11 mouse cellular contexts compared by ENCODE assay signal in genomic region chr9:112070961-112071360, GRCm38 (mm10).
DNase-seq lines count a peak whose midpoint lies in the region; ATAC-seq and TF ChIP-seq lines count a peak whose summit lies in the region.
"Had no signal": no experiment of that assay in that cellular context is flagged by ENCODE, and none has a peak within 500 bp of the region (broad histone marks: within the 10 kb centered on the region; RNA-seq: fewer than 3 reads in every experiment).

No protein-coding gene starts in this region.

- peak overlapping the region; percentile 83 for H3K27ac ChIP-seq in heart, embryonic 10.5 days
- 0 out of 2 replicates have a peak overlapping the region, but pooled peaks have one; percentile 14 for H3K27ac ChIP-seq in cortical plate, adult 2 months (ENCODE audit: insufficient read depth, low read length)
- H3K27ac ChIP-seq in hindbrain, postnatal 0 days = no peak overlapping the region
- H3K27ac ChIP-seq: kidney, postnatal 0 days; liver, embryonic 15.5 days had no signal

- H3K4me3 ChIP-seq in heart, embryonic 10.5 days = 0 out of 2 replicates have a peak overlapping the region, but pooled peaks have one; percentile 15
- H3K4me3 ChIP-seq in cortical plate, adult 2 months (ENCODE audit: insufficient read depth, low read length) = no peak overlapping the region
- H3K4me3 ChIP-seq in hindbrain, postnatal 0 days (ENCODE audit: low read length) = no peak overlapping the region
- H3K4me3 ChIP-seq: liver, embryonic 15.5 days had no signal

- peaks cover 22% of the 10 kb centered on the region for H3K4me1 ChIP-seq in heart, embryonic 10.5 days
- H3K4me1 ChIP-seq in cortical plate, adult 2 months (ENCODE audit: control insufficient read depth, insufficient read depth, low read length) = peaks cover 17% of the 10 kb centered on the region
- peaks cover 3% of the 10 kb centered on the region; the same call in 1 of the 2 replicates for H3K4me1 ChIP-seq in hindbrain, postnatal 0 days (ENCODE audit: insufficient read depth, low read length)
- H3K4me1 ChIP-seq: liver, embryonic 15.5 days had no signal

- H3K27me3 ChIP-seq in heart, embryonic 10.5 days (ENCODE audit: insufficient read depth, poor library complexity, severe bottlenecking) = no peaks in the 10 kb centered on the region
- no peaks in the 10 kb centered on the region for H3K27me3 ChIP-seq in hindbrain, postnatal 0 days (ENCODE audit: insufficient read depth, low read length)
- H3K27me3 ChIP-seq: liver, embryonic 15.5 days had no signal

- no peak overlapping the region for H3K4me2 ChIP-seq in hindbrain, postnatal 0 days (ENCODE audit: low read depth, low read length)
- H3K4me2 ChIP-seq: liver, embryonic 15.5 days had no signal

- TF ChIP-seq POLR2A in cortical plate, adult 2 months (IDR thresholded peaks at IDR 0.05; ENCODE audit: extremely low read depth, insufficient read depth, low read length) = no peak

- no peak for TF ChIP-seq CTCF in cortical plate, adult 2 months (IDR thresholded peaks at IDR 0.05; ENCODE audit: extremely low read depth, insufficient read depth, low read length)
- TF ChIP-seq CTCF in hindbrain, postnatal 0 days (IDR thresholded peaks at IDR 0.05; ENCODE audit: low read depth) = no peak

- no peaks in the 10 kb centered on the region for H3K9me3 ChIP-seq in heart, embryonic 10.5 days
- H3K9me3 ChIP-seq in hindbrain, postnatal 0 days (ENCODE audit: low read length) = no peaks in the 10 kb centered on the region
- H3K9me3 ChIP-seq: liver, embryonic 15.5 days had no signal

- H3K36me3 ChIP-seq in heart, embryonic 10.5 days = no peaks in the 10 kb centered on the region
- no peaks in the 10 kb centered on the region for H3K36me3 ChIP-seq in hindbrain, postnatal 0 days (ENCODE audit: insufficient read depth, low read length)
- H3K36me3 ChIP-seq: liver, embryonic 15.5 days had no signal

- no peak for DNase-seq in heart, embryonic 10.5 days (ENCODE audit: low spot score)
- no peak for DNase-seq in heart, adult 8-10 months (ENCODE audit: low spot score)
- peak; percentile 2 for DNase-seq in ES-CJ7 (ENCODE audit: low read depth, low spot score)
- peak; percentile 26 for DNase-seq in hindbrain, postnatal 0 days (ENCODE audit: low spot score)
- no peak for DNase-seq in cerebellum, postnatal 4 days (ENCODE audit: low spot score in 2 of 2)
- DNase-seq in lung, postnatal 36 days = no peak
- DNase-seq: gastrocnemius, postnatal 36 days; right cerebral cortex, postnatal 4 days had no signal

- no peak overlapping the region for H3K9ac ChIP-seq in hindbrain, postnatal 0 days (replicated peaks; ENCODE audit: low read length)
- H3K9ac ChIP-seq: liver, embryonic 15.5 days had no signal

- no peak for ATAC-seq in hindbrain, postnatal 0 days

- 37% methylated on average over 5 of the region's 5 CpGs for WGBS in heart, embryonic 10.5 days
- WGBS in hindbrain, postnatal 0 days = 45% methylated on average over 5 of the region's 5 CpGs

Comparison
In these comparisons a context has a peak if more than half of its experiments do, and no peak if none do; other contexts are left out.
1. DNase-seq: peak in ES-CJ7 (single experiment) and hindbrain, postnatal 0 days (single experiment); none in heart, embryonic 10.5 days (single experiment), heart, adult 8-10 months (single experiment), cerebellum, postnatal 4 days (0 of 2) and lung, postnatal 36 days (single experiment).